Mouse (Mus musculus): ENCODE measurements around the gene Lrrc28.

DNA sequence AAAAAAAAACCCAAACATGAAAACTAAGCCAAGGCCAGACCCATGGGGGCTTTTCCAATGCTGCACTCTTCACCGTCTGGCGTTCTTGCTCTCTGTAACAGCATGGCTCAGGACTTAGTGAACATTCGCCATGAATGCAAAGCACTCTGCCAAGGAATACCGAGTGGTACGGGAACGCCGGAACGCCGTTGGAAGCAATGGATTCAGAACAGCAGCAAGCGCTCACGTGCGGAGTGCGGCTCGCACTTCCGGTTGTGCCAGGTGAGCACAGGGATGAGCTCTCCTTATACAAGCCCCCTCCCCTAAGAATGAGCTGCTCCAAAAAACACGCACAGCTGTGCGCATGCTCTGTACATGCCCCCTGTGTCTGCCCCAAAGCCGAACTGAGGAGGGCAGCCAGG is 116.2 kb downstream of the Lrrc28 start:
- TF ChIP-seq CTCF (IDR thresholded peaks at IDR 0.05; ENCODE audit: low read depth, low read length) (no peak), POLR2A (IDR thresholded peaks at IDR 0.05; ENCODE audit: extremely low read depth, insufficient read depth, low read length) (no peak)
